Mouse (Mus musculus) CH12.LX (cell line): ENCODE measurements around the gene Camta1. TPM values are rescaled to one million over a fixed set of nuclear protein-coding genes. Genes with fewer than 3 reads are reported as not detected.

Experiments used
- DNase-seq: peaks from one replicate; pipeline ENCODE4 v3.0.0-alpha.2; 2013; ENCODE audit errors: extremely low read depth
- H3K27ac ChIP-seq: 2 replicates; pipeline ENCODE4 v1.5.1; 2012; ENCODE audit warnings: low read depth, mild to moderate bottlenecking, control low read depth, moderate library complexity; ENCODE audit not compliant: insufficient read depth
- H3K27me3 ChIP-seq: replicated peaks from 2 replicates; pipeline ENCODE3; 2012; ENCODE audit warnings: inconsistent platforms
- H3K36me3 ChIP-seq, 2 experiments: replicated peaks in 1 of 2; 2 replicates each; pipeline versions ENCODE3 to v1.6.1; 2012; ENCODE audit warnings: inconsistent platforms in 1 of 2, low read length in 1 of 2, mild to moderate bottlenecking in 1 of 2, mixed read lengths in 1 of 2, moderate library complexity in 1 of 2; ENCODE audit not compliant: control insufficient read depth in 1 of 2, insufficient read depth in 1 of 2
- H3K4me1 ChIP-seq, 2 experiments: 2 replicates each; pipeline ENCODE4 v1.6.1; 2012; ENCODE audit warnings: inconsistent platforms in 1 of 2, moderate library complexity in 1 of 2; ENCODE audit not compliant: insufficient read depth in 2 of 2, control insufficient read depth in 1 of 2
- H3K4me2 ChIP-seq: 2 replicates; pipeline ENCODE4 v1.6.1; 2012; ENCODE audit warnings: low read depth, mild to moderate bottlenecking, control low read depth; ENCODE audit not compliant: poor library complexity, insufficient read depth, severe bottlenecking
- H3K4me3 ChIP-seq, 3 experiments: fragments of 150-350 bp in 1 of 3; sonication (generic) in 1 of 3; replicated peaks in 1 of 3; 2 replicates each; pipeline versions ENCODE3 to v1.5.1; 2011 to 2012; ENCODE audit warnings: low read depth in 2 of 3, low read length in 2 of 3, mild to moderate bottlenecking in 2 of 3, moderate library complexity in 2 of 3, control low read depth in 1 of 3, improper control_type of control experiment in 1 of 3, inconsistent platforms in 1 of 3, mixed read lengths in 1 of 3; ENCODE audit not compliant: poor library complexity in 1 of 3
- H3K79me2 ChIP-seq: replicated peaks from 2 replicates; pipeline ENCODE4 v1.6.1; 2012; ENCODE audit warnings: mild to moderate bottlenecking, moderate library complexity; ENCODE audit not compliant: control insufficient read depth, poor library complexity, insufficient read depth, severe bottlenecking; ENCODE audit errors: extremely low read depth
- H3K9ac ChIP-seq: 2 replicates; pipeline ENCODE4 v1.6.1; 2012; ENCODE audit warnings: low read depth, mild to moderate bottlenecking, control low read depth, moderate library complexity; ENCODE audit not compliant: insufficient read depth
- H3K9me3 ChIP-seq: replicated peaks from 2 replicates; pipeline ENCODE3; 2012; ENCODE audit warnings: low read length, inconsistent platforms, mixed read lengths
- BHLHE40 ChIP-seq: IDR thresholded peaks from 2 replicates; pipeline ENCODE4 v1.6.1; 2011; ENCODE audit warnings: mild to moderate bottlenecking, low read depth, low read length, improper control_type of control experiment
- CHD1 ChIP-seq: IDR thresholded peaks from 2 replicates; pipeline ENCODE4 v1.6.1; 2012; ENCODE audit warnings: low read depth, low read length, improper control_type of control experiment, inconsistent platforms
- CTCF ChIP-seq, 2 experiments: IDR thresholded peaks in 1 of 2; conservative IDR thresholded peaks in 1 of 2; 2 replicates each; pipeline ENCODE4 v1.5.1; 2011 to 2012; ENCODE audit warnings: low read depth in 2 of 2, low read length in 2 of 2, improper control_type of control experiment in 1 of 2, inconsistent platforms in 1 of 2, mild to moderate bottlenecking in 1 of 2, moderate library complexity in 1 of 2
- EP300 ChIP-seq: IDR thresholded peaks from 2 replicates; pipeline ENCODE4 v1.6.1; 2011; ENCODE audit warnings: low read length, improper control_type of control experiment
- HCFC1 ChIP-seq: IDR thresholded peaks from 2 replicates; pipeline ENCODE4 v1.6.1; 2012; ENCODE audit warnings: low read depth, mild to moderate bottlenecking, inconsistent platforms, low read length, improper control_type of control experiment
- IRF4 ChIP-seq: IDR thresholded peaks from 2 replicates; pipeline ENCODE4 v1.6.1; 2014; ENCODE audit warnings: low read depth, mild to moderate bottlenecking, inconsistent platforms, low read length, improper control_type of control experiment
- JUN ChIP-seq: IDR thresholded peaks from 2 replicates; pipeline ENCODE4 v1.6.1; 2011; ENCODE audit warnings: low read depth, mild to moderate bottlenecking, low read length, improper control_type of control experiment, moderate library complexity; ENCODE audit not compliant: insufficient read depth
- JUND ChIP-seq: conservative IDR thresholded peaks from 2 replicates; pipeline ENCODE4 v1.6.1; 2011; ENCODE audit warnings: low read depth, low read length, improper control_type of control experiment
- KAT2A ChIP-seq: IDR thresholded peaks from 2 replicates; pipeline ENCODE4 v1.6.1; 2012; ENCODE audit warnings: low read length, improper control_type of control experiment, inconsistent platforms; ENCODE audit not compliant: insufficient replicate concordance
- MAX ChIP-seq: IDR thresholded peaks from 2 replicates; pipeline ENCODE4 v1.6.1; 2011; ENCODE audit warnings: low read length, improper control_type of control experiment
- MEF2A ChIP-seq: IDR thresholded peaks from 2 replicates; pipeline ENCODE4 v1.6.1; 2014; ENCODE audit warnings: low read depth, mild to moderate bottlenecking, inconsistent platforms, low read length, improper control_type of control experiment, borderline replicate concordance
- MYC ChIP-seq: IDR thresholded peaks from 2 replicates; pipeline ENCODE4 v1.6.1; 2011; ENCODE audit warnings: low read depth, mild to moderate bottlenecking, improper control_type of control experiment, low read length
- NELFE ChIP-seq: IDR thresholded peaks from 2 replicates; pipeline ENCODE4 v1.6.1; 2011; ENCODE audit warnings: low read depth, low read length, improper control_type of control experiment
- PAX5 ChIP-seq: IDR thresholded peaks from 2 replicates; pipeline ENCODE4 v1.6.1; 2012; ENCODE audit warnings: low read length, inconsistent platforms, mixed read lengths
- SMC3 ChIP-seq: IDR thresholded peaks from 2 replicates; pipeline ENCODE4 v1.6.1; 2011; ENCODE audit warnings: low read depth, low read length, improper control_type of control experiment
- TBP ChIP-seq: conservative IDR thresholded peaks from 2 replicates; pipeline ENCODE4 v1.6.1; 2011; ENCODE audit warnings: low read depth, low read length, improper control_type of control experiment
- dilution Hi-C: fragments of 300-500 bp; cut with MboI; formaldehyde crosslinking; loops from 2 replicates; pipeline ENCODE4 v1.14.3; 2020; ENCODE audit warnings: low sequenced_read_pairs; ENCODE audit not compliant: extremely low pct_unique_long_range_greater_than_20kb, extremely low pct_ligation_motif_present
- in situ Hi-C: fragments of 300-500 bp; cut with MboI; formaldehyde crosslinking; loops from 3 replicates; pipeline ENCODE4 v1.14.3; 2019; ENCODE audit warnings: low sequenced_read_pairs, low pct_ligation_motif_present, low pct_unique_long_range_greater_than_20kb, mixed read lengths
- polyA plus RNA-seq: library from polyadenylated mRNA; unstranded; fragments of >175 nt; gene quantifications from 2 replicates; pipeline ENCODE4 v1.2.1, GENCODE M21; 2012; ENCODE audit warnings: low read depth; ENCODE audit not compliant: insufficient read length
- total RNA-seq, 2 experiments: library from RNA; depleted of rRNA; stranded (reverse); fragments of 300-350 nt in 1 of 2; fragments of >200 nt in 1 of 2; gene quantifications; 2 replicates each; pipeline ENCODE4 v1.2.3; 2012 to 2014

Camta1 gene
- total and polyA plus RNA-seq, 3 experiments, result 9.9 to 32.5 (median 15.3) TPM

DNA sequence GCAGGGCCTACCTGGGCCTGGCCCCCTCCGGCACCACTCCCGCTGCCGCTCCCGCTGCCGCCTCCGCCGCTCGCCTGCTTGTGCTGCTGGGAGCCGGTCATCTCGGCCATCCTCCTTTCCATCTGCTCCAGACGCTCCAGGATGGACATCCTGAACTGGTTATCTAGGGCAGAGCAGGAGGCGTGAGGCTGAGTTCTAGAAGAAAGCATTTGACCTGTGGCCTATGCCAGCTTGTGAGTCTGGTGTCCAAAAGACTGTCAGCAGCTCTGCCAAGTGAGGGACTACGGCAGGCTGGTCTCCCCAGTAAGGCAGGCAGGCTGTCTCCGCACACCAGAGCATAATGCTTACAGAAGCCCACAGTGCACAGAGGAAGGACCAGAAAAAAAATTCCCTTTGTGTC lies 772.9 kb downstream of the Camta1 start:
- H3K79me2 ChIP-seq, result no peaks in the 10 kb centered on the region
- no peaks in the 10 kb centered on the region for H3K27me3 ChIP-seq
- in situ Hi-C loops, result no loop called here
- dilution Hi-C loops, result no loop called here
- no peak for DNase-seq
- no peak overlapping the region for H3K4me3 ChIP-seq
- TF ChIP-seq CTCF (conservative IDR thresholded peaks at IDR 0.05 in 1 of 2, IDR thresholded peaks at IDR 0.05 in 1 of 2; ENCODE audit: low read depth in 2 of 2, low read length in 2 of 2) (no peak), MEF2A (no peak), CHD1 (no peak), MYC (no peak), HCFC1 (no peak)
- no peak overlapping the region for H3K27ac ChIP-seq
- H3K9ac ChIP-seq, result no peak overlapping the region
- H3K9me3 ChIP-seq, result peaks cover 8% of the 10 kb centered on the region
- no peaks in the 10 kb centered on the region for H3K36me3 ChIP-seq
- H3K4me1 ChIP-seq, result peaks cover 0 to 8% of the 10 kb centered on the region in 2 experiments; a peak in 2 of 4 replicates
- no peak overlapping the region for H3K4me2 ChIP-seq

GRCm38 (mm10) chr4:151087358-151087757 lies 774.3 kb downstream of the Camta1 start:
- DNase-seq, result no peak
- no peak for TF ChIP-seq IRF4
- no peak for TF ChIP-seq PAX5
- no peak for TF ChIP-seq KAT2A
- TF ChIP-seq JUND, result no peak
- no peak for TF ChIP-seq MAX
- TF ChIP-seq MEF2A, result no peak
- TF ChIP-seq SMC3, result peak; percentile 8; the same call in 1 of the 2 replicates
- no peak for TF ChIP-seq HCFC1
- TF ChIP-seq BHLHE40, result no peak
- TF ChIP-seq TBP, result no peak
- TF ChIP-seq NELFE, result no peak
- TF ChIP-seq EP300, result no peak
- TF ChIP-seq CTCF (conservative IDR thresholded peaks at IDR 0.05 in 1 of 2, IDR thresholded peaks at IDR 0.05 in 1 of 2; ENCODE audit: low read depth in 2 of 2, low read length in 2 of 2), result peak in 1 of 2 experiments; percentile 14; a peak in 1 of 4 replicates
- no peak for TF ChIP-seq JUN
- no peak overlapping the region for H3K27ac ChIP-seq
- peaks cover 0 to 11% of the 10 kb centered on the region in 2 experiments; a peak in 2 of 4 replicates for H3K4me1 ChIP-seq
- H3K36me3 ChIP-seq, result no peaks in the 10 kb centered on the region
- dilution Hi-C loops (no loop called here), in situ Hi-C loops (no loop called here)
- no peaks in the 10 kb centered on the region for H3K27me3 ChIP-seq
- H3K4me2 ChIP-seq, result no peak overlapping the region
- no peak overlapping the region for H3K9ac ChIP-seq
- no peaks in the 10 kb centered on the region for H3K79me2 ChIP-seq
- H3K4me3 ChIP-seq, result no peak overlapping the region
- peaks cover 8% of the 10 kb centered on the region for H3K9me3 ChIP-seq
